Mouse (Mus musculus) gastrocnemius, postnatal 14 days (tissue): Measurements from ENCODE around the gene Nbeal2. TPM values are rescaled to one million over a fixed set of nuclear protein-coding genes. Genes with fewer than 3 reads are reported as not detected.
A peak's percentile ranks its signal among the peaks of the same experiment; 100 is the strongest.

Experiments used
- DNase-seq: peaks from one replicate; pipeline ENCODE4 v3.0.0; 2021; ENCODE audit warnings: mixed read lengths
- intact Hi-C: fragments of 180-260 bp; cut with DNase I; formaldehyde crosslinking; loops from one replicate; pipeline ENCODE4 v1.15.1; 2025; ENCODE audit warnings: low total_unique reads
- total RNA-seq, 2 experiments: library from RNA; stranded (reverse); gene quantifications; 2 replicates each; pipeline ENCODE4 v1.2.3; 2021

The Nbeal2 gene
- total RNA-seq, 2 experiments from 2014 or later, result 2.5 to 4.1 TPM

DNA sequence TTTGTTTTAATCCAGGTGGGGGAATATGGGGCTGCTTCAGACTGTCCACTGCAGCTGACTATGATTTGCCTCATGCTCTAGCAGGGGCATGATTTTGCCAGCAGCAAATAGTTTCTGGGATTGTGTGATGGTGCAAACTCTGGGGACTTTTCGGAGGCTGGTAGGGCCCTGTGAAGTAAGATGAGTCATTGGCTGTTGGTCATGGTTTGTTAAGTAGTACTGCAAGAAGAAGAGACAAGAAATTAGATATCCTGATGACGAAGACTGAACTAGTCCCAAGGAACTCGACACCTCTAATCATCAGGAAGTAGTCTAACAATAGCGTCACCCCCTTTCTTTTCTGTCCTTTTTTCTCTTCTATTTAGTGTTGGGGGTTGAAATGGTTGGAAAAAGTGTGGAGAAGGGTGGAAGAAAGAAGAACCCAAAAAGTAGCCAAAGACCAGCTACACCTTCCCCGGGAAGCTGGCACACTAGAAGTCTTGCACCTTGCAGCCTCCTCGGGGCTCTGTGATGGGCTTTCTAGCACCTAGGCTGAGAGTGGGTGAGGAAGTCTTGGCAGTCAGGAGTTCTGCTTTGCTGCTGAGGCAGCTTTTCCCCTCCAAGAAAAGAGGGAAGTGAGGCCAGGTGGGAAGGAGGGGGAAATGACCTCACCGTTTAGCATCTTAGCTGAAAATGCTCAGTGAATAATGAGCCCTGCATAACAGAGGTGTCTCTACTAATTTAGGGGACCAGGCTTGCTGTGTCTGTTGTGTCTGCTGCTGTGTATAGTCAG, 27.0 kb upstream of the Nbeal2 start:
- intact Hi-C loops, result no loop called here
- DNase-seq, result no peak

DNA sequence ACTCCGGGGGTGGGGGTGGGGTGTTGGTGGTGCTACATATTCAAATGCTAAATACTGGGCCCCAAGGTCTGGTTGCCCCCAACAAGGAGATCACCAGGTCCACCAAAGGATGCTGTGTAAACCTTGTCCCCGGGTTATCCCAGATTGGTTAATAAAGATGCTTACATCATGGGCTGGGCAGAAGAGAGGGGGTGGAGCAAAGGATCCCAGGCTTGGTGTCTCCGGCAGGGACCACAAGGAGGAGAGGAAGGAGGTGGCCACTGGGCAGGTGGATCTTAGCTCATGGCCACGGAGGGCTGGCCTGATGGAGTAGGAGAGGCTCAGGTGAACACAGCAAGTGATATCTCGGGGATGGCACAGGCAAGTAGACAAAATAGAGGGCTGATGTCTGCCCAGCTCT, 24.9 kb upstream of the Nbeal2 start:
- DNase-seq, result no peak
- intact Hi-C loops, result no loop called here

DNA sequence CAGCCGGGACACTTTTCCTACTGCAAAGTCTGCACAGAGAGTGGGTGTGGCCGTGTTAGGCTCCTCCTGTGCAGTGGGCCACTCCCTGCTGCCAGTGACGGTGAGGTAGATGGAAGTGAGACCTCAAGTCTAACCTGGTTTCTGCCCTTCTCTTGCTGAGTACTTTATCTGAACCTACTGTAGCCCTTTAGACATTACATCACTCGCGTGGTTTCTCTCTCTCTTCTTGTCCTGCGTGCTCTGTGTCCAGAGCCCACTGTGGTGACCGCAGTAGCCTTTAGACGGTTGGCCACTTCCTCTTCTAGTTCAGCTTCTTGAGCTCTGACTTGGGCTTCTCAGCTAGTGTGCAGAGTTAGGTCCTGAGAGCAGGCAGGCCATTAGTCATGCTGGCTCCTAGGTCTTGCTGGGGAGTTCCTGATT, 22.5 kb upstream of the Nbeal2 start:
- intact Hi-C loops, result no loop called here
- DNase-seq, result no peak

DNA sequence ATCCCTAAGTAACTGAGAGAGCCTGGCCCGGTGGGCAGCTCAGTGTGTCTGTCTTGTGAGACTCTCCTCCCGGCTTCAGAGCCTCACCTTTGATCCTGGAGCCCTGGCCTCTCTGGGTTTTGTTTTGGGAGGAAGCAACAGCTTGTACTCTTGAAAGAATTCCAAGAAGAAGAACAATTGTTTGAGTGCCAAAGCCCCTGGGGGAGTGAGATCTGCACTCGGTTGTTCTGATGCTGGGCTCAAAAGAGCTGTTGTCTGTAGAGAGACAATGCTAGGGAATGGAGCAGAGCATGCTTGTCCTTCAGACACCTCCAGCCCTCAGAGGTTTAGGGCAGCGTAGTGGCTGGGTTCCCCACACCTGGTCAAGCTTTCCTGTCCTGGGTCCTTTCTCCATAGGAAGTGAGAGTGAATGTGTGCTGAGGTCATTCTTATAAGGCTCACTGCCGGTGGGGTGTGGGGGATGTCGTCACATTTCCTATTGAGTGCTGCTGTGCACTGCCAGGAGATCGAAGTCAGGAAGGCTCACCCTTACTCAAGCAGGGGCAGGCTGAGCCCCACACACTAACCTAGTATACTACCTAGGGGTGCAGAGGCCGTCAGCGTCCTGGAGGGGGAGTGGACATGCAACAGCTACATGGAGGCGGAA, 19.3 kb upstream of the Nbeal2 start:
- intact Hi-C loops, result no loop called here
- DNase-seq, result no peak

DNA sequence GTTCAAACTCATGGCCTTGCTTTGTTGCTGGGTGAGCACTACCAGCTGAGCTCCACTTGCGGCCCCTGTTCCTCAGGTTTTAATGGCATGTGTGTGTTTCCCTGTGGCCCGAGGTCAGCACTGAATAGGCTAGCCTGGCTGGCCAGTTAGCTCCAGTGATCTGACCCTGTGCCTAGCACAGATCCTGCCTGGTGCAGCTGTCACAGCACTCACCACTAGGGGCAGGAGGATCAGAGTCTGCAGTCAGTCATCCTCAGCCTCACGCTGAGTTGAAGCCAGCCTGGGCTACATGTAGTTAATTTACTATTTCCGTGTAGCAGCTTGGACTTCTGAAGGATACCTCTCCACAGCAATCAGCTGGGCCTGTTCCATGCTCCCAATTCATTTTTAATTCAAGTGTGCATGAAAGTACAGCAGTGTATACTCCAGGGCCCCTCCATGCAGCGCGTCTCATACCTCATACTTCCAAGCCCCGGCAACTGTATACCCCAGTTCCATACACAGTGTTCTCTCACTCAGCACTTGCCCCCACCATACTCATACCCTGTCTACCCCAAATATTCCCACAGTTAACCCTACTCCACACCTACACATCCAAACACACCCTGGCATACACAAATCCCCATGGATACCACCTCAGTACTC, 18.6 kb upstream of the Nbeal2 start:
- DNase-seq, result peak; percentile 38
- intact Hi-C loops, result no loop called here

DNA sequence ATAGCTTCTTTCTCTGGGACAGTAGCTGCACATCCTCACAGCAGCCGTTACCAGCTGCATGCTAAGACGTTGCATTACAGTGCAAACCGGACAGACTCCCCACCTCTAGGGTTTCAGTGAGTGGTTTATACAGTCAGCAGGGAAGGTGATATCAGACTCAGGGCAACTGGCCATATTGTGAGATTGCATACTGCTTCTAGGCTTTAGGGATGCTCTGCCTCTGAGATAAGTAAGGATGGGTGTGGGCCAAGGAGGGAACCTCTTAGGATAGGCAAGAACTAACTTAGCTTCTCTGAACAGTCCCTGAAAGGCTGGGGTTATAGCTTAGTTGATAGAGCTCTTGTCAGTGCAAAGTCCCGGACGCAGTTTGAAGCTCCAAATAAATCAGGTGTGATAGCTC, 15.8 kb upstream of the Nbeal2 start:
- intact Hi-C loops, result no loop called here
- no peak for DNase-seq

DNA sequence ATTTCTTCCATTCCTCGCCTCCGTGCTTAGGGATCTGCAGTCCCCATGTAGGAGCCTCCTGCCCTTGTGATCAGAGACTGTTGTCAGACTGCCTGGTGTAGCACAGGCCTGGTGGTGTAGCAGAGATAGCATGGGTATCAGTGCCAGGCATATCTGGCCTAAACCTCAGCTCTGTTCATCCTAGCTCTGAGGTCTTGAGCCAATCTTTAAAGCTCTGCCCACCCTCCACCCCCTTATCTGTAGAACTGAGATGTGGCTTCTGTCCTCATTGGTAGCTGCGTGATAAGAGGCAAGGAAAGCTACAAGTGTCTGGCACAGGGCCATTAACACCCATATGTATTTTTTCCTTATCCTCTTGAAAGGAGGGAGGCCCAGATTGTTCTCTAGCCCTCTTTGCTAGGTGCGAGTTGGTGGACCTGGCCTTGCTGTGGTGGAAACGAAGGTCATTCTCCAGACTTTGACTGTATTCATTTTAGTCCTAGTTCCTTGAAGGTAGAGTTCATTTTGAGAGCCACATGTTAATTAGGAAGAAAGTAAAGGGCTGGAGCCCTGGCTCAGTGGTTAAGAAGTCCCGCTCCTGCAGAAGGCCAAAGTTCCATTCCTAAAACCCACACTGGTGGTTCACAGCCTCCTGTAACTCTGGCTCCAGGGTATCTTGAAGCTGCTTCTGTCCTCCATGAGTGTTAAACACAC, 14.8 kb upstream of the Nbeal2 start:
- intact Hi-C loops, result no loop called here
- DNase-seq, result no peak

DNA sequence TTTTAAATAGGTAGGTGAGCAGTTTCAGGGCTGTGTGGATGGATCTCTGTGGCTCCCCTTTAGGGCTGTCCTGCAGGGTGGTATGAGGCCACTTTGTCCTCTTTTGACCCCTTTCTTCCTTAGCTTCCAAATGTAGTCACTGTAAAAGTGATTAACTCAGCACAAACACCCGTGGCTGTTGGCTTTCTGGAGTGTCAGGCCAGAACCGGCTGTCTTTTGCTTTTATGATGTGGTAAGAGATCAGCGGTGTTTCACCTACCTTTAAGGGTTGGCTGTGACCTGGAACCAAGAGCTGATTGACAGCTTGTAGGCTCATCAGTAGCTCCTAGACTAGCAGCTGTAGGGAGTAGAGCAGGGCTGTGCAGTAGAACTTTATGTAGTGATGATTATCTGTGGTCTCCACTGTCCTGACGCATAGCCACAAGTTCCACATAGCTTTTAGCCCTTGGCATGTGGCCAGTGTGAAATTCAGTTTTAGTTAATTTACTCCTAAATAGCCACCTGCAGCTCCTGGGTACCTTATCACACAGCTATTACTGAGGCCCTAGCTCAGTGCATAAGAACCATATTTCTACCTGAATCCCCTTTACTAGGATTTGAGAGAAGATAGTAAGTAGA, 13.4 kb upstream of the Nbeal2 start:
- intact Hi-C loops, result no loop called here
- DNase-seq, result no peak

DNA sequence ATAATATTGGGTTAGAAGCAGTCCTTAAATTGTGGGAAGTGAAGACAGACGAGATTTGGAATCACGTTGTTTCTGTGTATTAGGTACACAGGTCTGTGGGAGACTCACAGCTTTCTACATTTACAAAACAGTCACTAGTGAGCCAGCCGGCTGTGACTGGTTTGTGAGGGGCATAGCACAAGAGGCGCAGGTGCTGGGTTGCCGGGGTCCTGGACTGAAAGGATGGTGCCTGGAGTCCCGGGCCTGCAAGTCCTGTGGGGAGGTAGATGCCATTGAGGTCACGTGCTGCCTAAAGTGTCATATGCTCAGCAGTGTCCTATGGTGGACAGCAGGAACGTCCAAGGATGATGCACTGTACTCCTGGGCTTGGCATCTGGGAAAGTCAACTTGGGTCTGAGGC, 12.4 kb upstream of the Nbeal2 start:
- intact Hi-C loops, result no loop called here
- no peak for DNase-seq

DNA sequence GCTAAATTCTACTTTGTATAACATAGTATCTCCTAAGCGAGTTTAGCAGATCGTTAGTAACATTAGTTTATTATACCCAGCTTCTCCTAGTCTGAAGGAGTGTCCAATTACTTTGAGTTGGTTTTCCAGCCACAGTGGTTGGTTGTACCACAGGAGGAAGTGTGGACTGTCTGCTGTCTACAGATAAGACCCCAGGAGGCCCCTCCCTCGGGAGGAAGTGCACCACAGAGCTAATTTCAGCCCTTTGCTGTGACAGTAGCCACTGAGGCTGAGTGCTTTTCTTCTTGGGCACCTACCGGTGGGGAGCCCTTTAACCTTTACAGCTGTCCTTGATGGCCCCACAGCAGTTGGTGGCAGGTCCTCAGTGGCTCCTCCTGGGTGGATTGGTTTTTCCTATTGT, 12.0 kb upstream of the Nbeal2 start:
- DNase-seq, result no peak
- intact Hi-C loops, result no loop called here

DNA sequence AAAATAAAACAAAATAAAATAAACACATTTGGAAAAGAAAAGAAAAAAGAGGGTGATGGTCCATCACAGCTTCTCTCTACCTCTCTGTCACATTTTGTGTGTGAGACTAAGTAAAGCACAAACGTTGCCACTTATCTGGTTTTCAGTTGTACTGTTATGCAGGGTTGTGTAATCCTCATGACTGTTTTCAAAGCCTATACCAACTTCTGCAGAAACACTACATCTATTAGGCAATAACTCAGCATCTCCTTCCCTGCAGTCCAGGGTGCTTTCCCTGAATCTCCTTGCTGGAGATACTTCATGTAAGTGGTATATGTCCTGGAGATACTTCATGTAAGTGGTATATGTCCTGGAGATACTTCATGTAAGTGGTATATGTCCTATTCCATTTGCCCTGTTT, 8.9 kb upstream of the Nbeal2 start:
- no peak for DNase-seq
- intact Hi-C loops, result no loop called here

DNA sequence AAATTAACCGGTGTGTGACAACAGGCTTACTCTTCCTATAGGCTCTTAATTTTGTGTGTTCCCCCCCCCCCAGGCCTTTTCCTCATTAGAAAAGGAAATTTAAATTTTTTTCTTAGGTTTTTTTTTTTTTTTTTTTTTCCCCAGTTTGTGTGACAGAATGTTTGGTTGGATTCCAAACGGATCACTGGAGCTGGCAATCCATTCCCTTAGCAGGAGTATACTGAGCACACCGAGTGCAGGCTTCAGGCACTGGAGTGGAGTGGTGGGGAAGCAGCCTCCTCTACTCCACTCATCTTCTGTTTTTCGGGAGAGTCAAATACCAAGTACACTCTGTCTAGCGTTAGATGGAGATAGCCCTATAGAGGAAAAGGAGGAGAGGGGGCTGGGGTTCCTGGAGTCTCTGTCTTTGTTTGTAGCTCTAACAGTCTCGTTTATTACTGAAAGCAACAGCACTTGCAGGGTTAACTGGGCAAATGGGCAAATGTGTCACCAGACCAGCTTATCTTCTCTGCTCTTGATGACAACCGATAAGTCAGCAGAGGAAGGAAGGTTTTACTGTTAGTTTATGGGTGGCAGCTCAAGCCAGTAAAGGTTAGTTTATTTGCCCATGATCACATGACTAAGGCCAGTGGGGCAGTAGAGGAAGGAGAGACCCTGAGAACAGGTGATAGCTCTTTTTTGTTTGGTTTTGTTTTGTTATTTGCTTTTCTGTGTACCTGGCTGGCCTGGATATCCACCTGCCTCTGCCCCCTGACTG, 7.1 kb upstream of the Nbeal2 start:
- no peak for DNase-seq
- intact Hi-C loops, result no loop called here

DNA sequence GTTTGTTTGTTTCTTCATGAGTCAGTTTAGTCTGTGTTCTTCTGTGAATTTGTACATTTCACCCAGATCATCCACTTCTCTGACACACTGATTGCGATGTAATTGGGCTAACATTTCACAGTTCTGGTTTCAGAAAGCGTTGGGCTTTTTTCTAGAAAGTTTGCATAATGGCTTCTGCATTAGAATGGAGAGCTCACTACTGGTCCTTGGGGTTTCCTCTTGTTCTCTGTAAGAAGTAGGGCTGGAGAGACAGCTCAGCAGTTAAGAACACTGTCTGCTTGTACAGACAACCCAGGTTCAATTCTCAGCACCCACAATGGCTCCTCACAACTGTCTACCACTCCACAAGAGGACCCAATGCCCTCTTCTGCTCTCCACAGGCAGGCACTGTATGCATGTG, 6.2 kb upstream of the Nbeal2 start:
- no peak for DNase-seq
- intact Hi-C loops, result no loop called here

DNA sequence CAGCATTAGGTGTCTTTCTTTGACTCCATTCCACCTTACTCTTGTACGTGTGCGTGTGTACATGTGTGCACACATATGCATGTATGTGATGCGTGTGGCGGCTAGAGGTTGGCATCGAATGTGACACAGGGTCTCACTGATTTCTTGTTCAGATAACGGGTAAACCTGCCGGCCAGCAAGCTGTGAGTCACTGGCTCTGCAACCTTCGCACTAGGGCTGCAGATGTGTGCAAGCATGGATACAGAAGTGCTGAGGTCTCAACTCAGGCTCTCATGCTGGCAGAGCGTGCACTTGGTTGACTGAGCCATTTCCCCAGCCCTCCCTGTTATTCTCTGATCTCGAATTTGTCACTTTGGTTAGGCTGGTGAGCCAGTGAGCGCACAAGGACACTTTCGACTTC, 5.6 kb upstream of the Nbeal2 start:
- intact Hi-C loops, result no loop called here
- DNase-seq, result no peak

DNA sequence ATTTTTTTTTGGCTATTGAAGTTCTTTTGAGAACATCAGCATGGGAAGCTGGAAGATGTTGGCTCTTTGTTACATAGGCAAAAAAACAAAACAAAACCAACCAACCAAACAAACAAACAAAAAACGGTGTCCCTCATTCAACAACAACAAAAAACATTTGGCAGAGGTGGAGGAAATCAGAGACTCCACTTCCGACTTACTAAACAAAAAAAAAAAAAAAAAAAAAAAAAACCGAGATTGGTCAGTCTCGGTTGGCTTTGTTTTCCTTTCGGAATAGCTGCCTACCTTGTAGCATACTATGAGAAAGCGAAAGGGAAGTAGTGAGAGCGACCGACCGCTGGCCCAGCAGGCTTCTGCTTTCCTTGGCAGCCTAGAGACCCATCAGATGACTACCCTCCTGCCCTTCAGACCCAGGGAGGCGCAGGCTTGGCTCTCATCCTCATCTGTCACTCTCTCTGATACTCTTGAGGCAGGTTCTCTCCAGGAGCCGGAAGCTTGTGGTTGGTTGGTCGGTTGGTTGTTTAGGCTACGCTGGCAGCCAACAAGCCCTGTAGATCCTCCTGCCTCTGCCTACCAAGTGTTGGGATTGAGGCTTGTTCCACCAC, 3.6 kb upstream of the Nbeal2 start:
- no peak for DNase-seq
- intact Hi-C loops, result no loop called here

DNA sequence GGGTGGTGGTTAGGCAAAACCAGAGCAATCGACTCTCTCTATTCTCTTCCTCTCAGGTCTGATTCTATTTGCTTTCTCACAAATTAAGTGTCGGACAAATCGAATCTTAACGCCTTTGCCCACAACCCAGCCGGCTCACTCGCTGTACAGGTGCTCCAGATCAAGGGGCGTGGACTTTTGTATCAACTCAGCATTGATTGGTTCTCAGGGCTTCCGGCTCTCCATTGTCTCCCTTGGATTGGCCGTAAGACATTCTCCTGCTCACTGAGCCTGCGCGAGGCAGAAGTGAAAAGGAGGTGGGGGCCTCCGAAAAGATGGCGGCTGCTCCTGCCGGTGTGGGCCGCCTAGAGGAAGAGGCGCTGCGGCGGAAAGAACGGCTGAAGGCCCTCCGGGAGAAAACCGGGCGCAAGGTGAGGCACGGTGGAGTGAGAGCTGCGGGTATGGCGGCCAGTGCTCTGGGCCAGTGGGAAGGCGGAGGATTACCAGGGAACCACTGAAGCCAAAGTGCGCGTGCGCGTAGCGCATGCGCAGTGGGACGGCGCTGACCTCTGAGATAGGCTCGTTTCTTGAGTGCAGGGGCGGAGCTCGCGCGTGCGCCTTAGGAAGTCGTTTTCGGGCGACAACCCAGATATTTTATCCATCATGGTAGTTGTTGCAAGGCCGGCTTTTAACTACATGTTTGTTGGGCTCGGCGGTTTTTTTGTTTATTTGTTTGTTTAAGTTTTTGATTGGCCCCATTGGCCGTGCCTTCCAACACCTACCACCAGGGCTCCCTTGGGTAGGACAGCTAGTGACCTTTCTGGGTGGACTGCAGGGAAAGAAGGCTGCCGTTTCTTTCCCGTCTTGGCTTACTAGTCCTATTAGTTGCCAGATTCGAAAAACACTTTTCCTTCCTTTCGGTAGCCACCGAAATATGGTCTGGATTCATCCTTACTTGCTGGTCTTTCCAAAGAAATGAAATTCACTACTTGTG, 2.6 kb upstream of the Nbeal2 start, which contains the start of gene Ccdc12:
Gene Ccdc12 (plus strand): TSS at position 255 of the 973 bp plus-strand sequence.
- intact Hi-C loops, result no loop called here
- DNase-seq, result peak; percentile 92

DNA sequence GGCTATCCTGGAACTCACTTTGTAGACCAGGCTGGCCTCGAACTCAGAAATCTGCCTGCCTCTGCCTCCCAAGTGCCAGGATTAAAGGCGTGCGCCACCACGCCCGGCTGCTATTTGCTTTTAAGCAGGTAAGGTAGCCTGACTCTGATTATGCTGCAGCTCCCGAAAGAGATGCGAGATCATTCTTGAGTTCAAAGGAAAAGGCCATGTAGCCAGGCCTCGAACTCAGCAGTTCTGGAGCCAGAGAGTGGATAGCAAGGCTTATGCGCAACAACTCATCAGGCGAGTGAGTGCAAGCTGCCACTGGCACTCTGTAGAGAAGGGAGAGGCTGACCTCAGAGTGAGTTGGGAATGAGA, 1.7 kb upstream of the Nbeal2 start:
- intact Hi-C loops, result no loop called here
- DNase-seq, result no peak
